Mouse (Mus musculus): ENCODE measurements around the gene Slc43a2. TPM values are rescaled to one million over a fixed set of nuclear protein-coding genes. Genes with fewer than 3 reads are reported as not detected.

The Slc43a2 gene
- polyA plus RNA-seq, 1 experiment from 2014 or later = 3.7 TPM

DNA sequence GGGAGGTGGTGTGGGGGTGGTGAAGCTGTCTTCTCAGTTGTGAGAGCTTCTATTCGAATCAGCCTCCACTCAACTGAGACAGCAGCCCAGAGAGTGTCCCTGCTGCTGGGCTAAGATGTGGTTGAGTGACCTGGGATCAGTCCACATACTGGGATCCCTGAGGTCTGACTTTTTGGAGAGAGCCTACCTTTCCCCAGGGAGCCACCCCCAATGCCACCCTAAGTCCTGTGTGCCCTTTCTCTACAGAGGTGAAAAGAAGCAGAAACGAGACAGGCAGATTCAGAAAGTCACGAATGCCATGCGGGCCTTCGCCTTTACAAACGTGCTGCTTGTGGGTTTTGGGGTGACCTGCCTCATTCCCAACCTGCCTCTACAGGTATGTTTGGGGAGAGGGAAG, 36.6 kb downstream of the Slc43a2 start:
- ATAC-seq (ENCODE audit: insufficient number of reproducible peaks, insufficient read depth, low FRiP score, low TSS enrichment, low read depth) = no peak
- H3K9me3 ChIP-seq = no peaks in the 10 kb centered on the region
- WGBS = 87% methylated on average over 6 of the region's 6 CpGs

GRCm38 (mm10) chr11:75568962-75569361, 37.5 kb downstream of the Slc43a2 start:
- H3K9ac ChIP-seq (replicated peaks) = no peak overlapping the region
- no peak overlapping the region for H3K27ac ChIP-seq
- H3K4me2 ChIP-seq = no peak overlapping the region
- H3K4me1 ChIP-seq (replicated peaks) = peaks cover 18% of the 10 kb centered on the region
- H3K9me3 ChIP-seq = no peaks in the 10 kb centered on the region
- no peak overlapping the region for H3K4me3 ChIP-seq (replicated peaks)
- no peaks in the 10 kb centered on the region for H3K36me3 ChIP-seq
- WGBS = 86% methylated on average over 12 of the region's 12 CpGs
- no peak for ATAC-seq (ENCODE audit: insufficient number of reproducible peaks, insufficient read depth, low FRiP score, low TSS enrichment, low read depth)
- H3K27me3 ChIP-seq = no peaks in the 10 kb centered on the region

More for the DNA sequence above, 36.6 kb downstream of the Slc43a2 start:
- Histone ChIP-seq H3K4me3 (replicated peaks) (no peak overlapping the region), H3K27ac (no peak overlapping the region), H3K9ac (replicated peaks) (no peak overlapping the region), H3K36me3 (no peaks in the 10 kb centered on the region), H3K4me2 (no peak overlapping the region), H3K4me1 (replicated peaks) (peaks cover 16% of the 10 kb centered on the region), H3K27me3 (no peaks in the 10 kb centered on the region)

- Histone ChIP-seq H3K4me1 (replicated peaks) (peaks cover 18% of the 10 kb centered on the region), H3K27ac (no peak overlapping the region), H3K9ac (replicated peaks) (no peak overlapping the region), H3K9me3 (no peaks in the 10 kb centered on the region), H3K36me3 (no peaks in the 10 kb centered on the region), H3K4me3 (replicated peaks) (no peak overlapping the region), H3K4me2 (no peak overlapping the region), H3K27me3 (no peaks in the 10 kb centered on the region)
- WGBS = 88% methylated on average over 17 of the region's 17 CpGs
- ATAC-seq (ENCODE audit: insufficient number of reproducible peaks, insufficient read depth, low FRiP score, low TSS enrichment, low read depth) = no peak
Measured at GRCm38 (mm10) chr11:75570375-75571125, 39.1 kb downstream of the Slc43a2 start.

DNA sequence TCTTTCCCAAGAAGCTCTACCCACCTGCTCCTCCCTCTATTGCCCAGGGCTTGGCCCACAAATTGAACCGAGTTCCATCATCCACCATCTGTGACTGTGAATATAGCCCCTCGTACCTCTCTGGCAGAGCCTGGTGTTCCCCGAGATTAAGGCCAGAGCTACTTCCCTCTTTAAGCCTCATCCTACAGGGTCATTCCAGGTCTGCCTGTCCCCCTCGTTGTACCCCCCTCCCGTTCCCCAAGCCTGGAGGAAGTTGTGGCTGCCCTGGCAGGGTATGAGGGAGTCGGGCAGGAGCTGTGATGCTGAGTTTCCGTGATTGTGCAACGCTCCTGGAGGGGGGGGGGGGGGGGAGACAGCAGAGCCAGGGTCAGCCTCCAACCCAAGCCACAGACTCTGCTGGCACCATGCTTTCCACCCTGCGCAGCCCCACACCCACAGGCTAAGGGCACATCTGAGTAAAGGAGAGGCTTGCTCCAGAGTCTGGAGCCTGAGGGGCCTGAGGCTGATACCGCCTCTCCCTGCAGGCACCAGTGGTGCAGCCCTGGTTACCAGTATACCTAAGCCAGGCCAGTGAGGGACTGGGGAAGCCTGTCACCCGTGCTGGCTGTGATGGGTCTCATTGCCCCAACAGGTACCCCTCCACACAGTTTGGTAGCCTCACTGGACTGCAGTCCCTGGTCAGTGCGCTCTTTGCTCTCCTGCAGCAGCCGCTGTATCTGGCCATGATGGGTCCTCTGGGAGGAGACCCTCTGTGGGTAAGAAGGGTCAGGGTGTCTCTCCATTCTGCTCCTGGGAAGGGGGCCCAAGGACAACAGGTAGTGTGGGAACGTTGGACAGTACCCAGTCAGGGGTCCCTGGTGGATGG, 39.9 kb downstream of the Slc43a2 start:
- H3K4me2 ChIP-seq = no peak overlapping the region
- H3K9ac ChIP-seq (replicated peaks) = no peak overlapping the region
- H3K9me3 ChIP-seq = no peaks in the 10 kb centered on the region
- 71% methylated on average over 14 of the region's 14 CpGs for WGBS
- no peak overlapping the region for H3K27ac ChIP-seq
- H3K36me3 ChIP-seq = no peaks in the 10 kb centered on the region
- no peak for ATAC-seq (ENCODE audit: insufficient number of reproducible peaks, insufficient read depth, low FRiP score, low TSS enrichment, low read depth)
- H3K4me1 ChIP-seq (replicated peaks) = peaks cover 18% of the 10 kb centered on the region
- no peak overlapping the region for H3K4me3 ChIP-seq (replicated peaks)
- H3K27me3 ChIP-seq = no peaks in the 10 kb centered on the region

DNA sequence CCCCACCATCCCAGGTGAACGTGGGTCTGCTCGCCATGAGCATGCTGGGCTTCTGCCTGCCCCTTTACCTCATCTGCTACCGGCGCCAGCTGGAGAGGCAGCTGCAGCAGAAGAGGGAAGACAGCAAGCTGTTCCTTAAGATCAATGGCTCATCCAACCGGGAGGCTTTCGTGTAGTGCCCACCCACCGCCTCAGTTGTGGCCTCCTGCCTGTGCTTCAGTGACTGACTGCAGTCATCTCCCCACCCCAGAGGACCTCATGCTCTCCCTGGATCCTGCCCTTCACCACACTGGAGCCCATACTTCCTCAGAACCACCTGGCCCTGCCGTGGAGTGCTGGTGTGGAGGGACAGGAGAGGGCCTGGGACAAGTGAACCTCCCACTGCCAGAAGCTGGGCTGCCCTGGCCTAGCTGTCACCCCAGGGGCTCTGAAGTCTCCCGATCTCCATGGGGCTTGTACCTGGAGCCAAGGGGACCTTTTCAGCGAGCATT, 40.9 kb downstream of the Slc43a2 start:
- WGBS = 24% methylated on average over 10 of the region's 10 CpGs
- H3K4me2 ChIP-seq = peak overlapping the region; percentile 32; the same call in 1 of the 2 replicates
- H3K9me3 ChIP-seq = no peaks in the 10 kb centered on the region
- no peaks in the 10 kb centered on the region for H3K36me3 ChIP-seq
- peaks cover 18% of the 10 kb centered on the region for H3K4me1 ChIP-seq (replicated peaks)
- H3K27me3 ChIP-seq = no peaks in the 10 kb centered on the region
- no peak for ATAC-seq (ENCODE audit: insufficient number of reproducible peaks, insufficient read depth, low FRiP score, low TSS enrichment, low read depth)
- peak overlapping the region; percentile 60; the same call in 1 of the 2 replicates for H3K27ac ChIP-seq
- 0 out of 2 replicates have a peak overlapping the region, but pooled peaks have one; percentile 2 for H3K4me3 ChIP-seq (replicated peaks)
- 0 out of 2 replicates have a peak overlapping the region, but pooled peaks have one; percentile 46 for H3K9ac ChIP-seq (replicated peaks)

- Histone ChIP-seq H3K9ac (replicated peaks) (peak overlapping the region; percentile 46), H3K36me3 (no peaks in the 10 kb centered on the region), H3K27ac (peak overlapping the region; percentile 60), H3K27me3 (no peaks in the 10 kb centered on the region), H3K4me3 (replicated peaks) (0 out of 2 replicates have a peak overlapping the region, but pooled peaks have one; percentile 2), H3K4me1 (replicated peaks) (peaks cover 18% of the 10 kb centered on the region), H3K9me3 (no peaks in the 10 kb centered on the region), H3K4me2 (peak overlapping the region; percentile 32)
- 10% methylated on average over 12 of the region's 12 CpGs for WGBS
- peak; percentile 88 for ATAC-seq (ENCODE audit: insufficient number of reproducible peaks, insufficient read depth, low FRiP score, low TSS enrichment, low read depth)
Measured at GRCm38 (mm10) chr11:75572854-75573650, 41.6 kb downstream of the Slc43a2 start.

DNA sequence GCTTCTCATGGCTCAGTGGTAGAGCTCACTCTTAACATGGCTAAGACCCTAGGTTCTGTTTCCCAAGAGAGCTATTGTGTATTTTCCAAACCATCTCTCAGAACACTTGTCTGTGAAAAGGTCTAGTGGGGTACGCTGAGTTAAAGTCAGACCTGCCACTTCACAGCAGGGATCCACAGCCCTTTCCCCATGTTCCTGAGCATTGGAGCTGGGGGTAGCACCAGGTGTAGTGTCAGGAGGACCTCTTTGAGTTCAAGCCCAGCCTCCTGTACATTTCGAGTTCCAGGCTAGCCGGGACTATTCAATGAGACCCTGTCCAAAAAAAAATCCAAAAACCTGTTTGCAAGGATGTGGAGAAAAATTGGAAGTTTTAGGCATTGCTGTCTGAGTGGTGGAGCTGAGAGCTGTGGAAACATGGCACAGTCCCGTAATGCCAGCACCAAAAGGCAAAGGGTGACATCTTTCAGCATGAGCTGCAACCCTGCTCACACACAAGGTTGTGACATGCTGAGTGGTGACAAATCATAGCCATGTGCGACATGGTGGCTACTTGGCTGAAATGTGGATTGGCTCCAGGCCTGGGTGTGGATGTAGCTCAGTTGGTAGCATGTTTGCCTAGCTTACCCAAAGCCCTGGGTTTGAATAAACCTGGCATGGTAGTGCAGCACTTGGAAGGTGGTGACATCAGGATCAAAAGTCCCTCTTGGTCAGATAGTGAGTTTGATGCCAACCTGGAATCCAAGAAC, 43.1 kb downstream of the Slc43a2 start:
- Histone ChIP-seq H3K9ac (replicated peaks) (no peak overlapping the region), H3K4me2 (no peak overlapping the region), H3K36me3 (no peaks in the 10 kb centered on the region), H3K27me3 (no peaks in the 10 kb centered on the region), H3K9me3 (no peaks in the 10 kb centered on the region), H3K4me3 (replicated peaks) (no peak overlapping the region), H3K27ac (no peak overlapping the region), H3K4me1 (replicated peaks) (peaks cover 18% of the 10 kb centered on the region)
- 81% methylated on average over 5 of the region's 5 CpGs for WGBS
- ATAC-seq (ENCODE audit: insufficient number of reproducible peaks, insufficient read depth, low FRiP score, low TSS enrichment, low read depth) = no peak

DNA sequence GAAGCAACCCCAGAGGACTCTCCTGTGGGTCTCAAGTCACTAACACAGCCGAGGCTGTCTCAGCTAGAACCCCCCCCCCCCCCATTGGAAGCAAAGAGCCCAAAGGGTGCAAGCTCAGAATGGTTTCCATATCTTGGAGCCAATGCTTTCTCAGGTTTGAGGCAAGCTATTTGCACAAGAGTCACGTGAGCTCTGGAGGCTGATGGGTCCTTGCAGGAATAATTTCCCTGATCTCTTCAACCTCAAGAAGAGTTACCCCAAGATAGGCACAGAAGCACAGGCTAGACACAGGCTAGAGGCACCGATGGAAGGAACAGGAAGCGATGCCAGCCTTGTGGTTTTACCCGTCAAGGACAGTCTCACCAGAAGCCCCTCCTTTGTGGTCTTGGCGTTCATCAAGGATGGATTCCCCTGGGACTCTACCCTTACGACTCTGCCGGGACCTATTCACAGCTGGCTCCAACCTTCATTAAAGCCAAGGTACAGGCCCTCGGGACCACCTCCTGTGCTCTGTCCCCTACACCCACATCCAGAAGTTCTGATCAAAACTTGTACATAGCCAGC, 44.1 kb downstream of the Slc43a2 start:
- Histone ChIP-seq H3K4me3 (replicated peaks) (no peak overlapping the region), H3K9me3 (no peaks in the 10 kb centered on the region), H3K27ac (no peak overlapping the region), H3K36me3 (no peaks in the 10 kb centered on the region), H3K27me3 (no peaks in the 10 kb centered on the region), H3K4me1 (replicated peaks) (peaks cover 18% of the 10 kb centered on the region), H3K9ac (replicated peaks) (no peak overlapping the region), H3K4me2 (no peak overlapping the region)
- no peak for ATAC-seq (ENCODE audit: insufficient number of reproducible peaks, insufficient read depth, low FRiP score, low TSS enrichment, low read depth)
- 84% methylated on average over 9 of the region's 9 CpGs for WGBS

- no peaks in the 10 kb centered on the region for H3K36me3 ChIP-seq
- H3K4me2 ChIP-seq = no peak overlapping the region
- H3K27me3 ChIP-seq = no peaks in the 10 kb centered on the region
- WGBS = 74% methylated on average over 5 of the region's 5 CpGs
- H3K27ac ChIP-seq = no peak overlapping the region
- H3K9me3 ChIP-seq = no peaks in the 10 kb centered on the region
- no peak for ATAC-seq (ENCODE audit: insufficient number of reproducible peaks, insufficient read depth, low FRiP score, low TSS enrichment, low read depth)
- H3K4me3 ChIP-seq (replicated peaks) = no peak overlapping the region
- no peaks in the 10 kb centered on the region for H3K4me1 ChIP-seq (replicated peaks)
- H3K9ac ChIP-seq (replicated peaks) = no peak overlapping the region
Measured at GRCm38 (mm10) chr11:75578609-75579008, 47.1 kb downstream of the Slc43a2 start.

DNA sequence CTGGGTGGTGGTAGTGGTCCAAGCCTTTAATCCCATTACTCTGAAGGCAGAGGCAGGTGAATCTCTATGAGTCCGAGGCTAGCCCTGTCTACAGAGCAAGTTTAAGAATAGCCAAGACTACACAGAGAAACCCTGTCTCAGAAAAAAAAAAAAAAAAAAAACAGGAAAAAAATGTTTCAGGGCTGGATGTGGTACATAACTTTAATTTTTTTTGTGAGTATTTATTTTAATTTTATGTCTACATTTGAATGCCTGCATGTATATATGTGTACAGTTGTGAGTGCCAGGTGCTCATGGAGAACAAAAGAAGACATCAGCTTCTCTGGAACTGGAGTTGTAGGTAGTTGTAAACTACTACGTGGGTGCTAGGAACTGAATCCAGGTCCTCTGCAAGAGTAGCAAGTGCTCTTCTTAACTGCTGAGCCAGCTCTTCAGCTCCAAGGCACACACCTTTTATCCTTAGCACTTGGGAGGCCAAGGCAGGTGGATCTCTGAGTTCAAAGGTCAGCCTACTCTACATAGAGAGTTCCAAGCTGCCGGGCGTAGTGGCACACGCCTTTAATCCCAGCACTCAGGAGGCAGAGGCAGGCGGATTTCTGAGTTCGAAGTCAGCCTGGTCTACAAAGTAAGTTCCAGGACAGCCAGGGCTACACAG, 50.1 kb downstream of the Slc43a2 start:
- Histone ChIP-seq H3K9me3 (no peaks in the 10 kb centered on the region), H3K9ac (replicated peaks) (no peak overlapping the region), H3K4me1 (replicated peaks) (no peaks in the 10 kb centered on the region), H3K4me2 (no peak overlapping the region), H3K27me3 (no peaks in the 10 kb centered on the region), H3K36me3 (no peaks in the 10 kb centered on the region), H3K27ac (no peak overlapping the region), H3K4me3 (replicated peaks) (no peak overlapping the region)
- ATAC-seq (ENCODE audit: insufficient number of reproducible peaks, insufficient read depth, low FRiP score, low TSS enrichment, low read depth) = no peak
- 90% methylated on average over 7 of the region's 7 CpGs for WGBS
